ENCODE assay signal across 19 mouse cellular contexts in the genomic region with DNA sequence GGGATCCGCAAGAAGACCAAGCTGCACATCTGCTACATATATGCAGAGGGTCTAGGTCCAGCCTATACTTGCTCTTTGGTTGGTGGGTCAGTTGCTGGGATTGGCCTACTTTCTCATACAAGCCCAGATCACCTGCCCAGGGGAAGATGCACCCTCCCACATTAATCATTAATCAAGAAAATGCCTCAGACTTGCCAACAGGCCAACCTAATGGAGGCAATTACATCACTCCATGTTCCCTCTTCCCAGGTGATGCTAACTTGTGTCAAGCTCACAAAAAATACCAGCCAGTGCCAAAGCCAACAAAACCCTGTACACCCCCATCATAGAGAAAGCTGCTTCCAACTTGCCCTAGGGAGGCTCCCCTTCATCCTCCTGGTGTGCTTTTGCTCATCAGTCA. TPM values are rescaled to one million over a fixed set of nuclear protein-coding genes. Genes with fewer than 3 reads are reported as not detected.
DNase-seq lines count a peak whose midpoint lies in the region; ATAC-seq and TF ChIP-seq lines count a peak whose summit lies in the region.
"Had no signal": no experiment of that assay in that cellular context is flagged by ENCODE, and none has a peak within 500 bp of the region (broad histone marks: within the 10 kb centered on the region; RNA-seq: fewer than 3 reads in every experiment).

No protein-coding gene starts in this region.

- no peaks in the 10 kb centered on the region for H3K9me3 ChIP-seq in heart, embryonic 13.5 days
- no peaks in the 10 kb centered on the region for H3K9me3 ChIP-seq in heart, embryonic 11.5 days (replicated peaks; ENCODE audit: control insufficient read depth, low read length)
- no peaks in the 10 kb centered on the region for H3K9me3 ChIP-seq in kidney, embryonic 15.5 days (replicated peaks)
- no peaks in the 10 kb centered on the region for H3K9me3 ChIP-seq in lung, postnatal 0 days (ENCODE audit: low read length)
- H3K9me3 ChIP-seq: heart, embryonic 15.5 days; liver, embryonic 15.5 days; midbrain, embryonic 15.5 days had no signal

- DNase-seq in kidney, postnatal 14 days = no peak
- no peak for DNase-seq in lung, postnatal 0 days (ENCODE audit: low spot score)
- DNase-seq in lung, postnatal 4 days = no peak
- DNase-seq: adrenal gland, postnatal 14 days; cerebellum, adult 8-10 months; gastrocnemius, postnatal 25 days; retina, postnatal 1 day; right cerebral cortex, postnatal 4 days; thymus, adult 18-20 months had no signal

- no peak for TF ChIP-seq EP300 in lung, postnatal 0 days (IDR thresholded peaks at IDR 0.05)

- no peak for TF ChIP-seq CTCF in lung, postnatal 0 days (IDR thresholded peaks at IDR 0.05)
- no peak for TF ChIP-seq CTCF in small intestine, adult 2 months (IDR thresholded peaks at IDR 0.05; ENCODE audit: extremely low read depth, insufficient read length, insufficient replicate concordance, low read depth, low read length)

- no peak for ATAC-seq in heart, embryonic 13.5 days (ENCODE audit: extremely low read depth, insufficient number of reproducible peaks, low FRiP score, low TSS enrichment)
- no peak for ATAC-seq in heart, embryonic 11.5 days (replicated peaks; ENCODE audit: insufficient number of reproducible peaks, low FRiP score, low TSS enrichment)
- no peak for ATAC-seq in kidney, embryonic 15.5 days (replicated peaks; ENCODE audit: low FRiP score)
- no peak for ATAC-seq in lung, postnatal 0 days
- ATAC-seq: midbrain, embryonic 15.5 days had no signal

- WGBS in heart, embryonic 13.5 days = 95% methylated on average over 1 of the region's 1 CpGs
- 100% methylated on average over 1 of the region's 1 CpGs for WGBS in heart, embryonic 11.5 days (ENCODE audit: insufficient replicate concordance)
- WGBS in kidney, embryonic 15.5 days = 94% methylated on average over 1 of the region's 1 CpGs
- WGBS in lung, postnatal 0 days = 100% methylated on average over 1 of the region's 1 CpGs
- 92% methylated on average over 1 of the region's 1 CpGs for WGBS in small intestine, adult 2 months

- no peak overlapping the region for H3K9ac ChIP-seq in heart, embryonic 13.5 days
- no peak overlapping the region for H3K9ac ChIP-seq in heart, embryonic 11.5 days (ENCODE audit: low read depth, low read length)
- H3K9ac ChIP-seq in kidney, embryonic 15.5 days = no peak overlapping the region
- H3K9ac ChIP-seq in lung, postnatal 0 days (replicated peaks; ENCODE audit: low read depth) = no peak overlapping the region
- H3K9ac ChIP-seq: heart, embryonic 15.5 days; liver, embryonic 15.5 days; midbrain, embryonic 15.5 days had no signal

- no peaks in the 10 kb centered on the region for H3K27me3 ChIP-seq in heart, embryonic 13.5 days (replicated peaks)
- no peaks in the 10 kb centered on the region for H3K27me3 ChIP-seq in heart, embryonic 11.5 days (ENCODE audit: control insufficient read depth, insufficient read depth, low read length)
- no peaks in the 10 kb centered on the region for H3K27me3 ChIP-seq in kidney, embryonic 15.5 days
- no peaks in the 10 kb centered on the region for H3K27me3 ChIP-seq in lung, postnatal 0 days (replicated peaks; ENCODE audit: insufficient read depth, low read length)
- no peaks in the 10 kb centered on the region for H3K27me3 ChIP-seq in small intestine, adult 2 months (ENCODE audit: control insufficient read depth, insufficient read depth, low read length)
- H3K27me3 ChIP-seq: heart, embryonic 15.5 days; liver, embryonic 15.5 days; midbrain, embryonic 15.5 days had no signal

- TF ChIP-seq POLR2A in small intestine, adult 2 months (IDR thresholded peaks at IDR 0.05; ENCODE audit: low read depth, low read length) = no peak

- no peaks in the 10 kb centered on the region for H3K36me3 ChIP-seq in heart, embryonic 13.5 days
- no peaks in the 10 kb centered on the region for H3K36me3 ChIP-seq in heart, embryonic 11.5 days (ENCODE audit: control insufficient read depth, insufficient read depth, low read length)
- H3K36me3 ChIP-seq in kidney, embryonic 15.5 days = peaks cover 10% of the 10 kb centered on the region; the same call in 1 of the 2 replicates
- H3K36me3 ChIP-seq in lung, postnatal 0 days (ENCODE audit: insufficient read depth, low read length) = no peaks in the 10 kb centered on the region
- no peaks in the 10 kb centered on the region for H3K36me3 ChIP-seq in small intestine, adult 2 months (ENCODE audit: control insufficient read depth, insufficient read depth, low read length)
- H3K36me3 ChIP-seq: heart, embryonic 15.5 days; liver, embryonic 15.5 days; midbrain, embryonic 15.5 days had no signal

- H3K27ac ChIP-seq in heart, embryonic 13.5 days (replicated peaks) = peak overlapping the region; percentile 61; the same call in 1 of the 2 replicates
- H3K27ac ChIP-seq in heart, embryonic 11.5 days (ENCODE audit: low read depth, low read length) = no peak overlapping the region
- H3K27ac ChIP-seq in kidney, embryonic 15.5 days = 0 out of 2 replicates have a peak overlapping the region, but pooled peaks have one; percentile 74
- H3K27ac ChIP-seq in lung, postnatal 0 days (ENCODE audit: low read length) = peak overlapping the region; percentile 4; the same call in 1 of the 2 replicates
- H3K27ac ChIP-seq in small intestine, adult 2 months (ENCODE audit: insufficient read depth, low read depth, low read length) = peak overlapping the region; percentile 57; the same call in 1 of the 2 replicates
- H3K27ac ChIP-seq: forebrain, embryonic 10.5 days; left cerebral cortex, adult 2 months; midbrain, embryonic 15.5 days had no signal

- H3K4me2 ChIP-seq in heart, embryonic 13.5 days = no peak overlapping the region
- no peak overlapping the region for H3K4me2 ChIP-seq in heart, embryonic 11.5 days
- no peak overlapping the region for H3K4me2 ChIP-seq in kidney, embryonic 15.5 days
- no peak overlapping the region for H3K4me2 ChIP-seq in lung, postnatal 0 days (replicated peaks; ENCODE audit: low read depth, low read length)
- H3K4me2 ChIP-seq: heart, embryonic 15.5 days; liver, embryonic 15.5 days; midbrain, embryonic 15.5 days had no signal

- peaks cover 44% of the 10 kb centered on the region for H3K4me1 ChIP-seq in heart, embryonic 13.5 days
- peaks cover 16% of the 10 kb centered on the region for H3K4me1 ChIP-seq in heart, embryonic 11.5 days (ENCODE audit: control insufficient read depth, insufficient read depth, low read length)
- peaks cover 64% of the 10 kb centered on the region for H3K4me1 ChIP-seq in kidney, embryonic 15.5 days
- peaks cover 18% of the 10 kb centered on the region for H3K4me1 ChIP-seq in lung, postnatal 0 days (ENCODE audit: insufficient read depth, low read depth, low read length)
- H3K4me1 ChIP-seq in small intestine, adult 2 months (ENCODE audit: control insufficient read depth, insufficient read depth, insufficient read length, low read length) = 0 out of 2 replicates have a peak, but pooled peaks cover 6% of the 10 kb centered on the region

- no peak overlapping the region for H3K4me3 ChIP-seq in heart, embryonic 13.5 days
- H3K4me3 ChIP-seq in heart, embryonic 11.5 days (ENCODE audit: low read depth, low read length) = no peak overlapping the region
- no peak overlapping the region for H3K4me3 ChIP-seq in kidney, embryonic 15.5 days (replicated peaks)
- no peak overlapping the region for H3K4me3 ChIP-seq in lung, postnatal 0 days (ENCODE audit: low read depth, low read length)
- H3K4me3 ChIP-seq in small intestine, adult 2 months (ENCODE audit: low read depth, low read length) = no peak overlapping the region
- H3K4me3 ChIP-seq: forebrain, embryonic 10.5 days; heart, embryonic 15.5 days; left cerebral cortex, adult 2 months; liver, embryonic 15.5 days; megakaryocyte, embryonic 14.5 days; midbrain, embryonic 15.5 days had no signal

RNA-seq across cellular contexts. Expression of gene Rnf144a, which starts 14.3 kb away (rescaled TPM):
- polyA plus RNA-seq in heart, embryonic 13.5 days (2015; fragmentation: Nextera tagmentation; extraction: Ambion mirVana) = 11.2 and 11.3 TPM in 2 replicates
- polyA plus RNA-seq in heart, embryonic 11.5 days (2014; fragmentation: Nextera tagmentation; extraction: Ambion mirVana) = 4.6 and 7.4 TPM in 2 replicates
- polyA plus RNA-seq in kidney, embryonic 15.5 days (2015; fragmentation: Nextera tagmentation; extraction: Ambion mirVana) = 35.6 and 36.1 TPM in 2 replicates
- 69.6 and 73.7 TPM in 2 replicates for polyA plus RNA-seq in lung, postnatal 0 days (2015; fragmentation: Nextera tagmentation; extraction: Ambion mirVana)
- polyA plus RNA-seq in small intestine, adult 2 months (2012; rRNA removed) = 2.5 and 3.4 TPM in 2 replicates

RNA-seq across cellular contexts. Expression of gene Rsad2, which starts 55.5 kb away (rescaled TPM):
- 1.2 and 2.0 TPM in 2 replicates for polyA plus RNA-seq in heart, embryonic 13.5 days (2015; fragmentation: Nextera tagmentation; extraction: Ambion mirVana)
- polyA plus RNA-seq in heart, embryonic 11.5 days (2014; fragmentation: Nextera tagmentation; extraction: Ambion mirVana) = 0.13 and 0.20 TPM in 2 replicates
- 18.9 and 22.2 TPM in 2 replicates for polyA plus RNA-seq in kidney, embryonic 15.5 days (2015; fragmentation: Nextera tagmentation; extraction: Ambion mirVana)
- 11.5 and 13.3 TPM in 2 replicates for polyA plus RNA-seq in lung, postnatal 0 days (2015; fragmentation: Nextera tagmentation; extraction: Ambion mirVana)
- 1.3 and 6.6 TPM in 2 replicates for polyA plus RNA-seq in small intestine, adult 2 months (2012; rRNA removed)
